8 mouse cellular contexts compared by ENCODE assay signal in genomic region chr10:77543226-77543625, GRCm38 (mm10). TPM values are rescaled to one million over a fixed set of nuclear protein-coding genes. Genes with fewer than 3 reads are reported as not detected.
DNase-seq lines count a peak whose midpoint lies in the region; ATAC-seq and TF ChIP-seq lines count a peak whose summit lies in the region.

No protein-coding gene starts in this region.

- no peak for DNase-seq in forebrain, postnatal 0 days
- DNase-seq in right cerebral cortex, postnatal 4 days = peak; percentile 31
- no peak for DNase-seq in right cerebral cortex, postnatal 10 days (ENCODE audit: low spot score in 2 of 2)
- no peak for DNase-seq in frontal cortex, adult 2 months (ENCODE audit: extremely low spot score in 1 of 2, low spot score in 1 of 2)
- no peak for DNase-seq in heart, postnatal 14 days

- no peak overlapping the region for H3K27ac ChIP-seq in forebrain, postnatal 0 days (ENCODE audit: low read depth, low read length)
- no peak overlapping the region for H3K27ac ChIP-seq in forebrain, embryonic 12.5 days
- H3K27ac ChIP-seq in cortical plate, adult 2 months (ENCODE audit: insufficient read depth, low read length) = no peak overlapping the region
- H3K27ac ChIP-seq in macrophage = peak overlapping the region; percentile 86; the same call in 1 of the 2 replicates

- 49% methylated on average over 7 of the region's 7 CpGs for WGBS in forebrain, postnatal 0 days
- WGBS in forebrain, embryonic 12.5 days = 43% methylated on average over 7 of the region's 7 CpGs
- 77% methylated on average over 7 of the region's 7 CpGs for WGBS in macrophage (ENCODE audit: missing documents)

- no peaks in the 10 kb centered on the region for H3K4me1 ChIP-seq in forebrain, postnatal 0 days (ENCODE audit: insufficient read depth)
- no peaks in the 10 kb centered on the region for H3K4me1 ChIP-seq in forebrain, embryonic 12.5 days
- no peaks in the 10 kb centered on the region for H3K4me1 ChIP-seq in cortical plate, adult 2 months (ENCODE audit: control insufficient read depth, insufficient read depth, low read length)

- no peak for TF ChIP-seq POLR2A in cortical plate, adult 2 months (IDR thresholded peaks at IDR 0.05; ENCODE audit: extremely low read depth, insufficient read depth, low read length)

- peaks cover 82% of the 10 kb centered on the region for H3K79me2 ChIP-seq in macrophage (ENCODE audit: inconsistent target)

- no peak overlapping the region for H3K4me2 ChIP-seq in forebrain, postnatal 0 days (ENCODE audit: low read depth)
- H3K4me2 ChIP-seq in forebrain, embryonic 12.5 days = no peak overlapping the region

- ATAC-seq in forebrain, postnatal 0 days = no peak
- no peak for ATAC-seq in forebrain, embryonic 12.5 days (ENCODE audit: low FRiP score)

- no peaks in the 10 kb centered on the region for H3K9me3 ChIP-seq in forebrain, postnatal 0 days (ENCODE audit: low read length)
- no peaks in the 10 kb centered on the region for H3K9me3 ChIP-seq in forebrain, embryonic 12.5 days

- no peaks in the 10 kb centered on the region for H3K27me3 ChIP-seq in forebrain, postnatal 0 days (ENCODE audit: insufficient read depth, low read length)
- H3K27me3 ChIP-seq in forebrain, embryonic 12.5 days = no peaks in the 10 kb centered on the region

- H3K9ac ChIP-seq in forebrain, postnatal 0 days = no peak overlapping the region
- no peak overlapping the region for H3K9ac ChIP-seq in forebrain, embryonic 12.5 days

- no peaks in the 10 kb centered on the region for H3K36me3 ChIP-seq in forebrain, postnatal 0 days (ENCODE audit: insufficient read depth)
- H3K36me3 ChIP-seq in forebrain, embryonic 12.5 days (replicated peaks) = no peaks in the 10 kb centered on the region
- H3K36me3 ChIP-seq in macrophage (ENCODE audit: inconsistent target) = peaks cover 37% of the 10 kb centered on the region

- intact Hi-C loops in heart, postnatal 14 days (cut with DNase I) = no loop called here

- TF ChIP-seq CTCF in forebrain, postnatal 0 days (IDR thresholded peaks at IDR 0.05; ENCODE audit: low read depth) = peak; percentile 30; the same call in 1 of the 2 replicates
- 0 out of 2 replicates have a peak, but pooled peaks have one; percentile 22 for TF ChIP-seq CTCF in cortical plate, adult 2 months (IDR thresholded peaks at IDR 0.05; ENCODE audit: extremely low read depth, insufficient read depth, low read length)

- H3K4me3 ChIP-seq in forebrain, postnatal 0 days (ENCODE audit: low read depth, low read length) = no peak overlapping the region
- no peak overlapping the region for H3K4me3 ChIP-seq in forebrain, embryonic 12.5 days (replicated peaks)
- H3K4me3 ChIP-seq in cortical plate, adult 2 months (ENCODE audit: insufficient read depth, low read length) = no peak overlapping the region
- H3K4me3 ChIP-seq in macrophage (ENCODE audit: inconsistent target) = no peak overlapping the region

RNA-seq across cellular contexts. Expression of gene Itgb2, which starts 13.2 kb away (rescaled TPM):
- total RNA-seq in forebrain, postnatal 0 days (2014; rRNA removed) = 0.77 and 1.1 TPM in 2 replicates
- polyA plus RNA-seq in forebrain, postnatal 0 days (2015; fragmentation: Nextera tagmentation; extraction: Ambion mirVana) = 0.86 and 1.2 TPM in 2 replicates
- 0.64 and 0.74 TPM in 2 replicates for polyA plus RNA-seq in forebrain, embryonic 12.5 days (2016; fragmentation: Nextera tagmentation; extraction: Ambion mirVana)
- 6.1 and 7.3 TPM in 2 replicates for polyA plus RNA-seq in cortical plate, adult 2 months (2012; rRNA removed)
- 100 to 1,000 TPM in 22 of 26 experiments, 10 to 100 TPM in 4; 30.2 to 203 (median 164) TPM for total RNA-seq in macrophage (2018; cell fraction: chromatin; rRNA removed)
- 100 to 1,000 TPM; 247 to 519 (median 377) TPM for total RNA-seq in macrophage (2018; cell fraction: cytosol; rRNA removed)
- total RNA-seq in macrophage (2018; cell fraction: nucleus; rRNA removed) = 100 to 1,000 TPM; 138 to 880 (median 577) TPM
- polyA plus RNA-seq in macrophage (2018) = 418 to 531 TPM (median 505 TPM) in 3 replicates
- polyA plus RNA-seq in frontal cortex, adult 2 months (2012; rRNA removed) = 4.5 and 6.8 TPM in 2 replicates
- total RNA-seq in heart, postnatal 14 days (2021) = 1 to 10 TPM; 5.4 to 9.0 TPM

RNA-seq across cellular contexts. Expression of gene Fam207a, which starts 27.6 kb away (rescaled TPM):
- 42.2 and 43.2 TPM in 2 replicates for total RNA-seq in forebrain, postnatal 0 days (2014; rRNA removed)
- 30.4 and 34.9 TPM in 2 replicates for polyA plus RNA-seq in forebrain, postnatal 0 days (2015; fragmentation: Nextera tagmentation; extraction: Ambion mirVana)
- polyA plus RNA-seq in forebrain, embryonic 12.5 days (2016; fragmentation: Nextera tagmentation; extraction: Ambion mirVana) = 39.4 and 44.1 TPM in 2 replicates
- 34.5 and 35.1 TPM in 2 replicates for polyA plus RNA-seq in cortical plate, adult 2 months (2012; rRNA removed)
- 10 to 100 TPM in 18 of 26 experiments, 1 to 10 TPM in 8; 4.4 to 19.6 (median 13.5) TPM for total RNA-seq in macrophage (2018; cell fraction: chromatin; rRNA removed)
- 10 to 100 TPM; 10.8 to 27.4 (median 20.7) TPM for total RNA-seq in macrophage (2018; cell fraction: cytosol; rRNA removed)
- 10 to 100 TPM in 18 of 26 experiments, 1 to 10 TPM in 8; 5.3 to 18.1 (median 11.7) TPM for total RNA-seq in macrophage (2018; cell fraction: nucleus; rRNA removed)
- polyA plus RNA-seq in macrophage (2018) = 16.8 to 38.8 TPM (median 21.1 TPM) in 3 replicates
- 43.7 and 44.9 TPM in 2 replicates for polyA plus RNA-seq in frontal cortex, adult 2 months (2012; rRNA removed)
- 1 to 10 TPM; 9.6 TPM for total RNA-seq in heart, postnatal 14 days (2021)

RNA-seq across cellular contexts. Expression of gene Pttg1ip, which starts 38.3 kb away (rescaled TPM):
- total RNA-seq in forebrain, postnatal 0 days (2014; rRNA removed) = 69.6 and 98.3 TPM in 2 replicates
- 67.1 and 74.2 TPM in 2 replicates for polyA plus RNA-seq in forebrain, postnatal 0 days (2015; fragmentation: Nextera tagmentation; extraction: Ambion mirVana)
- 61.9 and 64.6 TPM in 2 replicates for polyA plus RNA-seq in forebrain, embryonic 12.5 days (2016; fragmentation: Nextera tagmentation; extraction: Ambion mirVana)
- polyA plus RNA-seq in cortical plate, adult 2 months (2012; rRNA removed) = 111 and 113 TPM in 2 replicates
- total RNA-seq in macrophage (2018; cell fraction: chromatin; rRNA removed) = 10 to 100 TPM; 20.2 to 99.8 (median 58.3) TPM
- 100 to 1,000 TPM in 13 of 26 experiments, 10 to 100 TPM in 13; 77.7 to 133 (median 99.5) TPM for total RNA-seq in macrophage (2018; cell fraction: cytosol; rRNA removed)
- 100 to 1,000 TPM in 8 of 26 experiments, 10 to 100 TPM in 18; 51.1 to 150 (median 89.2) TPM for total RNA-seq in macrophage (2018; cell fraction: nucleus; rRNA removed)
- polyA plus RNA-seq in macrophage (2018) = 99.5 to 103 TPM (median 102 TPM) in 3 replicates
- polyA plus RNA-seq in frontal cortex, adult 2 months (2012; rRNA removed) = 125 and 132 TPM in 2 replicates
- 100 to 1,000 TPM; 128 to 132 TPM for total RNA-seq in heart, postnatal 14 days (2021)

Comparison
In these comparisons a context has a peak if more than half of its experiments do, and no peak if none do; other contexts are left out.
1. RNA of gene Itgb2, which starts 13.2 kb away (polyA plus RNA-seq): 418 to 531 TPM in macrophage; 4.5 to 6.8 TPM in frontal cortex, adult 2 months, 6.1 to 7.3 TPM in cortical plate, adult 2 months, 0.86 to 1.2 TPM in forebrain, postnatal 0 days and 0.64 to 0.74 TPM in forebrain, embryonic 12.5 days; every median in the first group is over 10 times any median in the second.